Mouse (Mus musculus): Measurements from ENCODE around the gene Adcy5. TPM values are rescaled to one million over a fixed set of nuclear protein-coding genes. Genes with fewer than 3 reads are reported as not detected.

The Adcy5 gene
- total and polyA plus RNA-seq, 2 experiments = 0.46 to 1.6 TPM

DNA sequence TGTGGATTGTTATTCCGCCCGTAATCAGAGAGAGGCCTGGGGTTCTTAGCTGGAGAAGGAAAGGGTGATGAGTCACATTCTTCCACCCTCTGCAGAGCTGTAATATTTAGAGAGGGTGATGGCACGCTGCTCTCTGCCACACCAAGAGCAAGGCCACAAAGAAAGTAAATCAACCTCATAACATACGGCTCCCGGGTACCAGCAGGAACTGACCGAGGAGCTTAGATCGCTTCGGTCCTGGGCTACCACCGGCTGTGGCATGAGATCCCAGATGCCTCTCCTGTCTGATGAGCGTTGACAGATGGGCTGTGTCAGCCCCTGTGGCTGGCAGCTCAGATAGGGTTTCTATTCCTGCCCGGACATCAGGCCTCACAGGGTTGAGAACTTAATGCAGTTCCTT, 101.3 kb downstream of the Adcy5 start:
- H3K4me3 ChIP-seq (ENCODE audit: insufficient read depth, low read depth, low read length) = no peak overlapping the region
- no peak overlapping the region for H3K27ac ChIP-seq (replicated peaks; ENCODE audit: insufficient read depth, low read depth, low read length)
- no peaks in the 10 kb centered on the region for H3K4me1 ChIP-seq (ENCODE audit: control insufficient read depth, insufficient read depth, low read length)
- TF ChIP-seq POLR2A (IDR thresholded peaks at IDR 0.05; ENCODE audit: extremely low read depth, insufficient read depth, low read length) = no peak
- no peak for TF ChIP-seq CTCF (IDR thresholded peaks at IDR 0.05; ENCODE audit: low read depth, low read length)
- no peaks in the 10 kb centered on the region for H3K36me3 ChIP-seq (ENCODE audit: control insufficient read depth, insufficient read depth, low read length)
- no peak overlapping the region for H3K9ac ChIP-seq (ENCODE audit: low read depth, low read length)
- DNase-seq (ENCODE audit: extremely low read depth, low read depth, low spot score) = no peak
- no peaks in the 10 kb centered on the region for H3K79me2 ChIP-seq (ENCODE audit: control insufficient read depth, insufficient read depth, low read length)
- H3K27me3 ChIP-seq (ENCODE audit: control insufficient read depth, insufficient read depth, low read length) = no peaks in the 10 kb centered on the region
- 85% methylated on average over 11 of the region's 11 CpGs for WGBS

DNA sequence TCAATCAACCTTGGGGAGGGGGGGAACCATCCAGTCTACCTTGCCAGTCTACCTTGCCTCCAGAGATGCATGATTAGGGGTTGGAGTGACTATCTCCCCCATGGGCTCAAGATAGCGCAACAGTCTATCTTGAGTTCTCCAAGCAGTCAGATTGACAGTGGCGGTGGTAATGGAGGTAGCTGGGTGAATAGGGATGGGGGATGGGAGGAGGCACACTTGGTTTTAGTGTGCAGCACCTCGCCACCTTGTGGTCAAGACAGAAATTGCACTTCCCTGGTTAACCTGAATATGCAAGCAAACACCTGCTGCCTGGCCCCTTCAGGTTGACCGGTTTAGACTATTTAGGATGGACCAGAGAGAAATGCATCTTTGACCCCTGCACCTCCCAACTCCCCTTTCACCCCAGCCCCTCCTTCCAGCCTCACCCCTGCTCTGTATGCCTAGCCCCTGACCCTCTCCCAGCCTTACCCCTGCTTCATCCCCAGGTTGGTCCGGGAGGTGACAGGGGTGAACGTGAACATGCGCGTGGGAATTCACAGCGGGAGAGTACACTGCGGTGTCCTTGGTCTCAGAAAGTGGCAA, 115.8 kb downstream of the Adcy5 start:
- Histone ChIP-seq H3K9ac (ENCODE audit: low read depth, low read length) (no peak overlapping the region), H3K4me3 (ENCODE audit: insufficient read depth, low read depth, low read length) (no peak overlapping the region), H3K27ac (replicated peaks; ENCODE audit: insufficient read depth, low read depth, low read length) (no peak overlapping the region), H3K4me1 (ENCODE audit: control insufficient read depth, insufficient read depth, low read length) (no peaks in the 10 kb centered on the region), H3K36me3 (ENCODE audit: control insufficient read depth, insufficient read depth, low read length) (no peaks in the 10 kb centered on the region), H3K79me2 (ENCODE audit: control insufficient read depth, insufficient read depth, low read length) (no peaks in the 10 kb centered on the region), H3K27me3 (ENCODE audit: control insufficient read depth, insufficient read depth, low read length) (no peaks in the 10 kb centered on the region)
- peak; percentile 70 for DNase-seq (ENCODE audit: extremely low read depth, low read depth, low spot score)
- 31% methylated on average over 10 of the region's 10 CpGs for WGBS
- TF ChIP-seq CTCF (IDR thresholded peaks at IDR 0.05; ENCODE audit: low read depth, low read length) = peak; percentile 80
- no peak for TF ChIP-seq POLR2A (IDR thresholded peaks at IDR 0.05; ENCODE audit: extremely low read depth, insufficient read depth, low read length)

DNA sequence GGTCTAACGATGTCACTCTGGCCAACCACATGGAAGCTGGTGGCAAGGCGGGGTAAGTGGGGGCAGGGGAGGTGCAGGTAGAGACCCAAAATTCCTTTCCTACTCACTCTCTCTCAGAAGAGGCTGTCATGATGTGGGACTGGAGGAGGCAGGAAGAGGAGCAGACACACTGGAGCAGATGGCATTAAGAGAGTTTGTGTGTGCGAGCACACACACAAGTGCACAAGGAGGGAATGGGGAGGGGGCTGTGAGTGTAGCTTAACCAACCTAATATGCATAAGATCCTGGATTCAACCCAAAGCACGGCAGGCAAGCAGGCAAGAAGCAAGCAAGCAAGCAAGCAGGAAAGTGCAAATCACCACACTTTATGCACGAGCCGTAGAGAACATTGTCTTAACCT, 116.3 kb downstream of the Adcy5 start:
- H3K9ac ChIP-seq (ENCODE audit: low read depth, low read length) = no peak overlapping the region
- no peak overlapping the region for H3K27ac ChIP-seq (replicated peaks; ENCODE audit: insufficient read depth, low read depth, low read length)
- H3K4me3 ChIP-seq (ENCODE audit: insufficient read depth, low read depth, low read length) = no peak overlapping the region
- DNase-seq (ENCODE audit: extremely low read depth, low read depth, low spot score) = no peak
- no peaks in the 10 kb centered on the region for H3K4me1 ChIP-seq (ENCODE audit: control insufficient read depth, insufficient read depth, low read length)
- TF ChIP-seq CTCF (IDR thresholded peaks at IDR 0.05; ENCODE audit: low read depth, low read length) (no peak), POLR2A (IDR thresholded peaks at IDR 0.05; ENCODE audit: extremely low read depth, insufficient read depth, low read length) (no peak)
- H3K36me3 ChIP-seq (ENCODE audit: control insufficient read depth, insufficient read depth, low read length) = no peaks in the 10 kb centered on the region
- H3K27me3 ChIP-seq (ENCODE audit: control insufficient read depth, insufficient read depth, low read length) = no peaks in the 10 kb centered on the region
- WGBS = 75% methylated on average over 6 of the region's 6 CpGs
- no peaks in the 10 kb centered on the region for H3K79me2 ChIP-seq (ENCODE audit: control insufficient read depth, insufficient read depth, low read length)

DNA sequence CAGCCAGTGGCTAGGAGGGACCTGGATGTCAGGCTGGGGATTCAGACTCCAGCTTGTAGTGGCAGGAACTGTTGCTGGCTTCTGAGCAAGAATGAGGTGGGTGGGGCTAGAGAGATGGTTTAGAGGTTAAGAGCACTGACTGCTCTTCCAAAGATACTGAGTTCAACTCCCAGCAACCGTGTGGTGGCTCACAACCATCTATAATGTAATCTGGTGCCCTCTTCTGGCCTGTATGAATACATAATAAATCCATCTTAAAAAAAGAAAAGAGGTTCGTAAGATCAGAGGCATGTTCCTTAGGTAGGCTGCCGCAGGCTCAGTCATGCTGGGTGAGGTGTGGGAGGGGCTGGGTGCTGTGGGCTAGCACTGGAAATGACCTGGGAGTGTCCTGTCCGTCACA, 116.9 kb downstream of the Adcy5 start:
- WGBS = 49% methylated on average over 4 of the region's 4 CpGs
- Histone ChIP-seq H3K27me3 (ENCODE audit: control insufficient read depth, insufficient read depth, low read length) (no peaks in the 10 kb centered on the region), H3K27ac (replicated peaks; ENCODE audit: insufficient read depth, low read depth, low read length) (no peak overlapping the region), H3K4me3 (ENCODE audit: insufficient read depth, low read depth, low read length) (no peak overlapping the region), H3K36me3 (ENCODE audit: control insufficient read depth, insufficient read depth, low read length) (no peaks in the 10 kb centered on the region), H3K4me1 (ENCODE audit: control insufficient read depth, insufficient read depth, low read length) (no peaks in the 10 kb centered on the region), H3K79me2 (ENCODE audit: control insufficient read depth, insufficient read depth, low read length) (no peaks in the 10 kb centered on the region), H3K9ac (ENCODE audit: low read depth, low read length) (no peak overlapping the region)
- TF ChIP-seq POLR2A (IDR thresholded peaks at IDR 0.05; ENCODE audit: extremely low read depth, insufficient read depth, low read length) = no peak
- no peak for TF ChIP-seq CTCF (IDR thresholded peaks at IDR 0.05; ENCODE audit: low read depth, low read length)
- DNase-seq (ENCODE audit: extremely low read depth, low read depth, low spot score) = peak; percentile 13

DNA sequence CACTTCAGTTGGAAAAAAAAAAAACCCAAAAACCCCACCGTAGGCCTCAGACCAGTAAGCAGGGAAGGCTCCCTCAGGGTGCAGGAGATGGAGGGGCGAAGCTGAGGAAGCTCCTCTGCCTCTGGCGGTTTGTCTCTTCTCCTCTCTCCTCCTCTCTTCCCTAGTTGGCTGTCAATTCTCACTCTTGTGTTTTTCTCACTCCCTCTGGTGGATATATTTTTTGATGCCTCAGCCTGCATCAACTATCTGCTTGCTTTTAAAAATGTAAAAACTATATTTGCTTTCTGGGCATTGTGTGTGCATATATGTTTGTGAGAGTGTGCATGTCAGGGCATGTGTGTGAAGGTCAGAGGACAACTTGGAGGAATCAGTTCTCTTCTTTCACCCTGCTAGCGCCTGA, 117.7 kb downstream of the Adcy5 start:
- H3K27me3 ChIP-seq (ENCODE audit: control insufficient read depth, insufficient read depth, low read length) = no peaks in the 10 kb centered on the region
- no peaks in the 10 kb centered on the region for H3K36me3 ChIP-seq (ENCODE audit: control insufficient read depth, insufficient read depth, low read length)
- 72% methylated on average over 4 of the region's 4 CpGs for WGBS
- H3K27ac ChIP-seq (replicated peaks; ENCODE audit: insufficient read depth, low read depth, low read length) = no peak overlapping the region
- no peaks in the 10 kb centered on the region for H3K4me1 ChIP-seq (ENCODE audit: control insufficient read depth, insufficient read depth, low read length)
- no peak for DNase-seq (ENCODE audit: extremely low read depth, low read depth, low spot score)
- no peak overlapping the region for H3K4me3 ChIP-seq (ENCODE audit: insufficient read depth, low read depth, low read length)
- TF ChIP-seq POLR2A (IDR thresholded peaks at IDR 0.05; ENCODE audit: extremely low read depth, insufficient read depth, low read length) (no peak), CTCF (IDR thresholded peaks at IDR 0.05; ENCODE audit: low read depth, low read length) (no peak)
- H3K9ac ChIP-seq (ENCODE audit: low read depth, low read length) = no peak overlapping the region
- no peaks in the 10 kb centered on the region for H3K79me2 ChIP-seq (ENCODE audit: control insufficient read depth, insufficient read depth, low read length)

DNA sequence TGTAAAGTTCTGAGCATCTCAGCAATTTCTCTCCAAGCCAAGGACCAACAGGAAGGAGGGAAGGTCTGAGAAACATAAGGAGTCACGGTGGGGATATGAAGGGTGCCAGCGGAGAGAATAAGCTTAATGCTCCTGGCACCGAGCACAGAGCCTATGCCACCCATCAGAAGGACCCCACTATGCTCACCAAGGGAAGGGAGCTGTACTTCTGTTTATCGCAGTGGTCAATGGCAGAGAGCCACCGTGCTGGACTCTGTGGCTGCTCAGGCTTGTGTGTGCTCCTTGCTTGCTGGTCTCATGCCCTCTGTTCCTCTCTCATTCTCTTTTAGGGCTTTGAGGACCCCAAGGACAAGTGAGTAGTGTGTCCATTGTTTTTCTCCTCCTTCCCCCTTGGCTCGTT, 123.5 kb downstream of the Adcy5 start:
- TF ChIP-seq CTCF (IDR thresholded peaks at IDR 0.05; ENCODE audit: low read depth, low read length) = no peak
- no peak for TF ChIP-seq POLR2A (IDR thresholded peaks at IDR 0.05; ENCODE audit: extremely low read depth, insufficient read depth, low read length)
- H3K9ac ChIP-seq (ENCODE audit: low read depth, low read length) = no peak overlapping the region
- no peaks in the 10 kb centered on the region for H3K4me1 ChIP-seq (ENCODE audit: control insufficient read depth, insufficient read depth, low read length)
- H3K36me3 ChIP-seq (ENCODE audit: control insufficient read depth, insufficient read depth, low read length) = no peaks in the 10 kb centered on the region
- 83% methylated on average over 6 of the region's 6 CpGs for WGBS
- H3K27me3 ChIP-seq (ENCODE audit: control insufficient read depth, insufficient read depth, low read length) = no peaks in the 10 kb centered on the region
- no peak overlapping the region for H3K4me3 ChIP-seq (ENCODE audit: insufficient read depth, low read depth, low read length)
- no peaks in the 10 kb centered on the region for H3K79me2 ChIP-seq (ENCODE audit: control insufficient read depth, insufficient read depth, low read length)
- H3K27ac ChIP-seq (replicated peaks; ENCODE audit: insufficient read depth, low read depth, low read length) = no peak overlapping the region
- DNase-seq (ENCODE audit: extremely low read depth, low read depth, low spot score) = no peak

Data from liver, adult 2 months (tissue).